Mouse (Mus musculus): ENCODE measurements at regions not wholly inside any gene's neighbourhood (a gene's known extent, or its start where the extent isn't known, plus 50 kb on each side); places are given as distances from the start of the nearest gene placed in this dataset.

DNA sequence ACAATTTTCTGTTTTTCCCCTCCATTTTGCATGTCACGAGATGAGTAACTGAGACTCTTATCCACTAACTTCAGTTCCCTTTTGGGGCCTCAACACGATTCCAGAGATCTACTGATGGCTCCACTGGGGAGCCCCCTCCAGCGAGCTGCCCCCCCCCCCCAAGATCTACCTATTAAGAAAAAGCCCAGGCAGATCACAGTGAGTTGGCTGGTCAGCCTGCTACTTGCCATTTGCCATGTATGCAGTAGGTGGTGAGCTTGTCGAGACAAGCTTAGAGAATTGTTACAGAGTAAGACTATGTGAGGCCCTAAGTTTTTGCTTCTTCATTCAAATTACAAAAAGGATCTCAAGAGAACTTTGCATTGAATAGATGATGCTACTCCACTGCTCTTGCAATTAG, 426.3 kb upstream of the Ubash3b start:
- H3K4me3 ChIP-seq (ENCODE audit: inconsistent target): no peak overlapping the region
- H3K79me2 ChIP-seq (ENCODE audit: inconsistent target): no peaks in the 10 kb centered on the region
- WGBS (ENCODE audit: missing documents): 77% methylated on average over 4 of the region's 4 CpGs
- H3K27ac ChIP-seq: no peak overlapping the region
- H3K36me3 ChIP-seq (ENCODE audit: inconsistent target): no peaks in the 10 kb centered on the region

DNA sequence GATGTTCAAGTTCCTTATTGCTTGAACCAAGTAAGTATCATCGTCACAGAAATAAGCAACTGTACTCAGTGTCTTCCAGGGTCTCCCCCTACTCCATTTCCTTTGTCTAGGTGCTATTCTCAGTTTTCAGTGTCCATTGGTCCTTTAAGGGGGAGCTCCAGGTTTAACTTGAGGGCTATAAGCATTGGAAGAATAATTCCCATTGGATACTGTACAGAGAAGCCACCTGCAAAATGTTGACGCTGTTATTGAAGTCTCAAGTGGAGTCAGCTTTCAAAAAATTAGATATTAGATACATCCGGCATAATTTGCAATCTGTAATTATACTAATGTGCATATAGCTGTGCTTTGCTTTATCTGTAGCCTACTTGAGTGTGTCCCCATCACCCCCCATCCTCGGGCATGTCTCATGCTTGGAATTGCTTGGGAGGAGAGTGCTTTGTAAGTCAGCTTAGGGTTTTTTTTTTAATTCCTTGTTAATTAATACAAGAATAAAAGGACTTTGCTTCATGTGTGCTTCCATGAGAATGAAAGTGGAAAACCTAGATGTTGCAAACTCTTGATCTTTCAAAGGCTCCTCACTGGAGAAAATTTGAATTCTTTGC, 425.6 kb upstream of the Ubash3b start:
- 95% methylated on average over 4 of the region's 4 CpGs for WGBS (ENCODE audit: missing documents)
- Histone ChIP-seq H3K79me2 (ENCODE audit: inconsistent target) (no peaks in the 10 kb centered on the region), H3K4me3 (ENCODE audit: inconsistent target) (no peak overlapping the region), H3K27ac (no peak overlapping the region), H3K36me3 (ENCODE audit: inconsistent target) (no peaks in the 10 kb centered on the region)

DNA sequence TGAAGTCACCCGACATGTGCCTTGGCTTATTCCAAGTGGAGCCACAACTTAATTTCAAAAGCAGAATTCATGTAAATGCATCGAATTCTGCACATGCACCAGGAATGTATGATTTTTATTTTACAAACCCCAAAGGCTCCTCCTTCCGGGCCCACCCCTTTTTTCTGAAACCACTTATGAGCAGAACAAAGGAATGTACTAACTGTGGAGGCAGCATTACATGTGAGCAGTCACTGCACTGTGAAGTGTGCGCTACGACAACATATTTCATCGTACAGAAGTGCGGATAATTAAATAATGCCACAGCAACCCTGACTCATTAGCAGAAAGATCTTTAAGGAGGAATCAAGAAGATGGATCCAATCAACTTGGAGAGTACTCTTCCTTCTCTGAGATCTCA, 424.8 kb upstream of the Ubash3b start:
- Histone ChIP-seq H3K36me3 (ENCODE audit: inconsistent target) (no peaks in the 10 kb centered on the region), H3K4me3 (ENCODE audit: inconsistent target) (no peak overlapping the region), H3K27ac (no peak overlapping the region), H3K79me2 (ENCODE audit: inconsistent target) (no peaks in the 10 kb centered on the region)
- WGBS (ENCODE audit: missing documents): 90% methylated on average over 7 of the region's 7 CpGs

- H3K4me3 ChIP-seq (ENCODE audit: inconsistent target): no peak overlapping the region
- no peaks in the 10 kb centered on the region for H3K36me3 ChIP-seq (ENCODE audit: inconsistent target)
- no peak overlapping the region for H3K27ac ChIP-seq
- WGBS (ENCODE audit: missing documents): 76% methylated on average over 5 of the region's 5 CpGs
- no peaks in the 10 kb centered on the region for H3K79me2 ChIP-seq (ENCODE audit: inconsistent target)
Observed at GRCm38 (mm10) chr9:41585771-41586170, 424.3 kb upstream of the Ubash3b start.

DNA sequence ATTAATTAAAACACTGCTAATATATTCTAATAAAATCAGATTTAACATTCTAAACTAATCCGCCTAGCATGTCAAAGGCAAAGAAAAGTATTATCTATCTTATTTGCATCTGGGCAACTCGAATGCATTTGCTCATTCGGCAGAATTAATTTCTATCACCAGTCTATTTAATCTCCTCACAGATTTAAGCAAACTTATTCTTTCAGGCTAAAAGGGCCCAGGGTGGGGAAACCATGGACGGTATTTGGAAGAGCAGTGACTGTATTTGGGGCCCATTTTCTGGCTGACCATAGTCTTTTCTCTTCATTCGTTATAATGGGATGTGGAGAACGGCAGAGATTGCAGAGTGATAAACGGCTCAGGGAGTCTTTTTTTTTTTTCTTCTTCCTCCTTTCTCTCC, 423.5 kb upstream of the Ubash3b start:
- no peaks in the 10 kb centered on the region for H3K36me3 ChIP-seq (ENCODE audit: inconsistent target)
- H3K4me3 ChIP-seq (ENCODE audit: inconsistent target): no peak overlapping the region
- no peaks in the 10 kb centered on the region for H3K79me2 ChIP-seq (ENCODE audit: inconsistent target)
- 69% methylated on average over 7 of the region's 7 CpGs for WGBS (ENCODE audit: missing documents)
- no peak overlapping the region for H3K27ac ChIP-seq

DNA sequence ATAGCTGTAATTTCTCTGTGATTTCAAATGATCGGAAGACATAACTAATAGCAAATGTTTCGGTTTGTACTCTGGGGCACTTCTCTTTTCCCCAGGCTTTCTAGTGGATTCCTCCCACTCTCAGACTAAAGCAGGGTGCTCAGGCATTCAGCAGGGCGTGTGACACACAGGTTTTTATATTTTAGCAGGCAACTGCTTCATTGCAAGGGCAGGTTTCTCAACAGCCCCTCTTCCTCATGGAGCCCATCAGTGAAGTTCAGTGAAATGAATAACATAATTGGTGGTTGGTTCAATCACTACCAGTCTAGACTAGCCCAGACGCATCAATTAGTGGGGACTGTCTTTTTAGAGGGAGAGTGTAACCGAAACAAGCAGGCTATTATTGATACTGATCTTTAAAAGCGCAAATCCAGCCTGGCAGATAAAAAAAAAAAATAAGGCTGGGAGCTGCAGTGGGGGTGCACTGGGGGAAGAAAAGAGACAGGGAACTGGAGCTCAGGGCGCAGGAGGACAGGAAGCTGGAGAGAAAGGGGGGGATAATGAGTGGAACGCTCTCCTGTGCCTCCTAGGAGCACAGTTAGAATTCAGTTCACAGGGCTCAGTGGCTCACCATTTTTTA, 422.3 kb upstream of the Ubash3b start:
- Histone ChIP-seq H3K4me3 (ENCODE audit: inconsistent target) (no peak overlapping the region), H3K27ac (no peak overlapping the region), H3K79me2 (ENCODE audit: inconsistent target) (no peaks in the 10 kb centered on the region), H3K36me3 (ENCODE audit: inconsistent target) (no peaks in the 10 kb centered on the region)
- WGBS (ENCODE audit: missing documents): 71% methylated on average over 7 of the region's 8 CpGs

GRCm38 (mm10) chr9:41583276-41583675, 421.8 kb upstream of the Ubash3b start:
- 81% methylated on average over 8 of the region's 8 CpGs for WGBS (ENCODE audit: missing documents)
- Histone ChIP-seq H3K36me3 (ENCODE audit: inconsistent target) (no peaks in the 10 kb centered on the region), H3K27ac (no peak overlapping the region), H3K4me3 (ENCODE audit: inconsistent target) (no peak overlapping the region), H3K79me2 (ENCODE audit: inconsistent target) (no peaks in the 10 kb centered on the region)

GRCm38 (mm10) chr9:41582711-41583236, 421.3 kb upstream of the Ubash3b start:
- no peaks in the 10 kb centered on the region for H3K79me2 ChIP-seq (ENCODE audit: inconsistent target)
- H3K36me3 ChIP-seq (ENCODE audit: inconsistent target): no peaks in the 10 kb centered on the region
- no peak overlapping the region for H3K4me3 ChIP-seq (ENCODE audit: inconsistent target)
- no peak overlapping the region for H3K27ac ChIP-seq
- 57% methylated on average over 5 of the region's 5 CpGs for WGBS (ENCODE audit: missing documents)

GRCm38 (mm10) chr9:41582171-41582570, 420.7 kb upstream of the Ubash3b start:
- Histone ChIP-seq H3K79me2 (ENCODE audit: inconsistent target) (no peaks in the 10 kb centered on the region), H3K27ac (no peak overlapping the region), H3K36me3 (ENCODE audit: inconsistent target) (no peaks in the 10 kb centered on the region), H3K4me3 (ENCODE audit: inconsistent target) (no peak overlapping the region)
- WGBS (ENCODE audit: missing documents): 83% methylated on average over 8 of the region's 8 CpGs

DNA sequence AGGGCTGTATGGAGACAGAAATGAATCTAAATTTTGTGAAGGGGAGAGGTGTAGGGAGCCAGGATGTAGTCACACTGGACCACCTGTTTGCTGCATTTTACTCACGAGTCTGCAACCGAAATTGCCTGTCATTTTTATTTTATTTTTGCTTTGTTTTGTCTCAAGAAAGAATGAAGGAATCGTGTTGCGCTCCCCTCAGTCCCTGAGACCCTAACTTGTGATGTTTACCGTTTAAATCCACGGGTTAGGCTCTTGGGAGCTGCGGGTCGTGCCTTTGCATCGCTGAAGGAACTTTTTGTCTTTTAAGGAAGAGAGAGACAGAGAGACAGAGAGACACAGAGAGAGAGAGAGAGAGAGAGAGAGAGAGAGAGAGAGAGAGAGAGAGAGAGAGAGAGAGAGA, 420.2 kb upstream of the Ubash3b start:
- Histone ChIP-seq H3K36me3 (ENCODE audit: inconsistent target) (no peaks in the 10 kb centered on the region), H3K79me2 (ENCODE audit: inconsistent target) (no peaks in the 10 kb centered on the region), H3K27ac (no peak overlapping the region), H3K4me3 (ENCODE audit: inconsistent target) (no peak overlapping the region)
- WGBS (ENCODE audit: missing documents): 32% methylated on average over 5 of the region's 9 CpGs

GRCm38 (mm10) chr9:41581152-41581551, 419.7 kb upstream of the Ubash3b start:
- no peaks in the 10 kb centered on the region for H3K36me3 ChIP-seq (ENCODE audit: inconsistent target)
- WGBS (ENCODE audit: missing documents): 5% methylated on average over 12 of the region's 14 CpGs
- H3K27ac ChIP-seq: no peak overlapping the region
- H3K4me3 ChIP-seq (ENCODE audit: inconsistent target): no peak overlapping the region
- no peaks in the 10 kb centered on the region for H3K79me2 ChIP-seq (ENCODE audit: inconsistent target)

- no peak overlapping the region for H3K27ac ChIP-seq
- no peak overlapping the region for H3K4me3 ChIP-seq (ENCODE audit: inconsistent target)
- 3% methylated on average over 13 of the region's 13 CpGs for WGBS (ENCODE audit: missing documents)
Observed at GRCm38 (mm10) chr9:41580611-41581041, 419.1 kb upstream of the Ubash3b start.

GRCm38 (mm10) chr9:41580067-41580466, 418.6 kb upstream of the Ubash3b start:
- WGBS (ENCODE audit: missing documents): 42% methylated on average over 4 of the region's 4 CpGs
- Histone ChIP-seq H3K27ac (no peak overlapping the region), H3K36me3 (ENCODE audit: inconsistent target) (no peaks in the 10 kb centered on the region), H3K4me3 (ENCODE audit: inconsistent target) (no peak overlapping the region), H3K79me2 (ENCODE audit: inconsistent target) (no peaks in the 10 kb centered on the region)

More at GRCm38 (mm10) chr9:41580611-41581041, 419.1 kb upstream of the Ubash3b start:
- Histone ChIP-seq H3K79me2 (ENCODE audit: inconsistent target) (no peaks in the 10 kb centered on the region), H3K36me3 (ENCODE audit: inconsistent target) (no peaks in the 10 kb centered on the region)

GRCm38 (mm10) chr9:41579107-41580014, 417.9 kb upstream of the Ubash3b start:
- Histone ChIP-seq H3K36me3 (ENCODE audit: inconsistent target) (no peaks in the 10 kb centered on the region), H3K79me2 (ENCODE audit: inconsistent target) (no peaks in the 10 kb centered on the region), H3K27ac (no peak overlapping the region), H3K4me3 (ENCODE audit: inconsistent target) (no peak overlapping the region)
- 42% methylated on average over 13 of the region's 13 CpGs for WGBS (ENCODE audit: missing documents)

Data from macrophage (primary cell).